Mouse (Mus musculus) neural tube, embryonic 12.5 days (tissue): ENCODE measurements around the gene Sgsm2. TPM values are rescaled to one million over a fixed set of nuclear protein-coding genes. Genes with fewer than 3 reads are reported as not detected.

ENCODE experiments used
- ATAC-seq: fragments of 200-750 bp; cut with Nextera tagmentation; 2 replicates; pipeline ENCODE4 v1.8.0; 2017; ENCODE audit warnings: low read depth, mild to moderate bottlenecking, moderate TSS enrichment, moderate library complexity; ENCODE audit not compliant: low FRiP score
- H3K27ac ChIP-seq: fragments of 300-500 bp; sonication (generic); 2 replicates; pipeline ENCODE4 v1.5.1; 2016
- H3K27me3 ChIP-seq: fragments of 300-500 bp; sonication (generic); replicated peaks from 2 replicates; pipeline ENCODE4 v1.6.1; 2016; ENCODE audit warnings: mild to moderate bottlenecking
- H3K36me3 ChIP-seq: fragments of 300-500 bp; sonication (generic); 2 replicates; pipeline ENCODE4 v1.6.1; 2016; ENCODE audit warnings: mild to moderate bottlenecking
- H3K4me1 ChIP-seq: fragments of 300-500 bp; sonication (generic); 2 replicates; pipeline ENCODE4 v1.6.1; 2016
- H3K4me2 ChIP-seq: fragments of 300-500 bp; sonication (generic); replicated peaks from 2 replicates; pipeline ENCODE4 v1.6.1; 2016; ENCODE audit warnings: mild to moderate bottlenecking
- H3K4me3 ChIP-seq: fragments of 300-500 bp; sonication (generic); 2 replicates; pipeline ENCODE4 v1.5.1; 2016
- H3K9ac ChIP-seq: fragments of 300-500 bp; sonication (generic); 2 replicates; pipeline ENCODE4 v1.6.1; 2016; ENCODE audit warnings: mild to moderate bottlenecking
- H3K9me3 ChIP-seq: fragments of 300-500 bp; sonication (generic); 2 replicates; pipeline ENCODE4 v1.6.1; 2016; ENCODE audit warnings: mild to moderate bottlenecking
- WGBS: fragments of 180-500 bp; shearing (Covaris S2); methylation state at CpG from one replicate; pipeline ENCODE4 v1.1.7; 2016; 5-methylcytosine and 5-hydroxymethylcytosine counted together
- polyA plus RNA-seq: library from polyadenylated mRNA; unstranded; fragments of >200 nt; fragmentation: Nextera tagmentation; extraction: Ambion mirVana; gene quantifications from 2 replicates; pipeline ENCODE4 v1.2.1, GENCODE M21; 2016

The Sgsm2 gene
- polyA plus RNA-seq, 1 experiment from 2014 or later, result 16.8 TPM

GRCm38 (mm10) chr11:74838971-74839370 lies 57.9 kb downstream of the Sgsm2 start:
- ATAC-seq, result no peak
- 52% methylated on average over 6 of the region's 6 CpGs for WGBS
- Histone ChIP-seq H3K27ac (no peak overlapping the region), H3K36me3 (peaks cover 28% of the 10 kb centered on the region), H3K9me3 (no peaks in the 10 kb centered on the region), H3K4me2 (peak overlapping the region; percentile 84), H3K27me3 (no peaks in the 10 kb centered on the region), H3K4me3 (no peak overlapping the region), H3K9ac (no peak overlapping the region), H3K4me1 (peaks cover 32% of the 10 kb centered on the region)

GRCm38 (mm10) chr11:74838441-74838840 lies 58.4 kb downstream of the Sgsm2 start:
- Histone ChIP-seq H3K36me3 (peaks cover 24% of the 10 kb centered on the region), H3K9me3 (no peaks in the 10 kb centered on the region), H3K4me2 (peak overlapping the region; percentile 84), H3K27ac (peak overlapping the region; percentile 80; the same call in 1 of the 2 replicates), H3K4me1 (peaks cover 37% of the 10 kb centered on the region), H3K4me3 (peak overlapping the region; percentile 54), H3K27me3 (no peaks in the 10 kb centered on the region), H3K9ac (peak overlapping the region; percentile 65)
- under 1% methylated on average over 35 of the region's 35 CpGs for WGBS
- peak; percentile 66 for ATAC-seq

- Histone ChIP-seq H3K9me3 (no peaks in the 10 kb centered on the region), H3K4me3 (peak overlapping the region; percentile 54), H3K9ac (peak overlapping the region; percentile 65), H3K4me2 (peak overlapping the region; percentile 84), H3K4me1 (peaks cover 43% of the 10 kb centered on the region), H3K27ac (peak overlapping the region; percentile 80; the same call in 1 of the 2 replicates), H3K36me3 (peaks cover 18% of the 10 kb centered on the region), H3K27me3 (no peaks in the 10 kb centered on the region)
- WGBS, result under 1% methylated on average over 53 of the region's 54 CpGs
- ATAC-seq, result peak; percentile 84
Measured at GRCm38 (mm10) chr11:74837694-74838431, 59.0 kb downstream of the Sgsm2 start.

GRCm38 (mm10) chr11:74837056-74837693 lies 59.7 kb downstream of the Sgsm2 start:
- Histone ChIP-seq H3K27me3 (no peaks in the 10 kb centered on the region), H3K9me3 (no peaks in the 10 kb centered on the region), H3K36me3 (peaks cover 11% of the 10 kb centered on the region), H3K4me3 (peak overlapping the region; percentile 54), H3K4me1 (peaks cover 48% of the 10 kb centered on the region), H3K4me2 (peak overlapping the region; percentile 84), H3K9ac (peak overlapping the region; percentile 65), H3K27ac (0 out of 2 replicates have a peak overlapping the region, but pooled peaks have one; percentile 80)
- ATAC-seq, result 0 out of 2 replicates have a peak, but pooled peaks have one; percentile 1
- 45% methylated on average over 16 of the region's 16 CpGs for WGBS

GRCm38 (mm10) chr11:74836225-74837055 lies 60.4 kb downstream of the Sgsm2 start:
- H3K9ac ChIP-seq, result peak overlapping the region; percentile 40; the same call in 1 of the 2 replicates
- no peaks in the 10 kb centered on the region for H3K27me3 ChIP-seq
- H3K4me2 ChIP-seq, result peak overlapping the region; percentile 84; the same call in 1 of the 2 replicates
- WGBS, result 94% methylated on average over 22 of the region's 22 CpGs
- H3K27ac ChIP-seq, result no peak overlapping the region
- 0 out of 2 replicates have a peak, but pooled peaks cover 7% of the 10 kb centered on the region for H3K36me3 ChIP-seq
- H3K4me1 ChIP-seq, result peaks cover 48% of the 10 kb centered on the region
- ATAC-seq, result no peak
- no peaks in the 10 kb centered on the region for H3K9me3 ChIP-seq
- no peak overlapping the region for H3K4me3 ChIP-seq

GRCm38 (mm10) chr11:74835593-74836224 lies 61.2 kb downstream of the Sgsm2 start:
- no peak overlapping the region for H3K4me2 ChIP-seq
- no peak for ATAC-seq
- 88% methylated on average over 6 of the region's 6 CpGs for WGBS
- no peak overlapping the region for H3K9ac ChIP-seq
- H3K9me3 ChIP-seq, result no peaks in the 10 kb centered on the region
- peaks cover 48% of the 10 kb centered on the region for H3K4me1 ChIP-seq
- no peak overlapping the region for H3K4me3 ChIP-seq
- H3K27ac ChIP-seq, result no peak overlapping the region
- 0 out of 2 replicates have a peak, but pooled peaks cover 7% of the 10 kb centered on the region for H3K36me3 ChIP-seq
- no peaks in the 10 kb centered on the region for H3K27me3 ChIP-seq

- Histone ChIP-seq H3K4me1 (peaks cover 48% of the 10 kb centered on the region), H3K9ac (no peak overlapping the region), H3K4me3 (no peak overlapping the region), H3K27ac (no peak overlapping the region), H3K36me3 (0 out of 2 replicates have a peak, but pooled peaks cover 5% of the 10 kb centered on the region), H3K27me3 (no peaks in the 10 kb centered on the region), H3K4me2 (no peak overlapping the region), H3K9me3 (no peaks in the 10 kb centered on the region)
- no peak for ATAC-seq
- WGBS, result 65% methylated on average over 5 of the region's 5 CpGs
Measured at GRCm38 (mm10) chr11:74834650-74835277, 62.1 kb downstream of the Sgsm2 start.

GRCm38 (mm10) chr11:74834359-74834638 lies 62.6 kb downstream of the Sgsm2 start:
- Histone ChIP-seq H3K9ac (0 out of 2 replicates have a peak overlapping the region, but pooled peaks have one; percentile 13), H3K4me2 (peak overlapping the region; percentile 18)
- 83% methylated on average over 1 of the region's 1 CpGs for WGBS

GRCm38 (mm10) chr11:74833536-74834358 lies 63.1 kb downstream of the Sgsm2 start:
- Histone ChIP-seq H3K4me3 (no peak overlapping the region), H3K27me3 (no peaks in the 10 kb centered on the region), H3K4me1 (peaks cover 55% of the 10 kb centered on the region), H3K9me3 (no peaks in the 10 kb centered on the region), H3K27ac (no peak overlapping the region), H3K9ac (peak overlapping the region; percentile 92; the same call in 1 of the 2 replicates), H3K36me3 (0 out of 2 replicates have a peak, but pooled peaks cover 5% of the 10 kb centered on the region), H3K4me2 (peak overlapping the region; percentile 90)
- ATAC-seq, result no peak
- 87% methylated on average over 8 of the region's 8 CpGs for WGBS

More at GRCm38 (mm10) chr11:74834359-74834638, 62.6 kb downstream of the Sgsm2 start:
- peaks cover 52% of the 10 kb centered on the region for H3K4me1 ChIP-seq
- no peak for ATAC-seq
- H3K36me3 ChIP-seq, result 0 out of 2 replicates have a peak, but pooled peaks cover 5% of the 10 kb centered on the region
- no peaks in the 10 kb centered on the region for H3K9me3 ChIP-seq
- H3K27ac ChIP-seq, result no peak overlapping the region
- no peak overlapping the region for H3K4me3 ChIP-seq
- no peaks in the 10 kb centered on the region for H3K27me3 ChIP-seq

GRCm38 (mm10) chr11:74832503-74833143 lies 64.2 kb downstream of the Sgsm2 start:
- under 1% methylated on average over 26 of the region's 26 CpGs for WGBS
- H3K4me2 ChIP-seq, result peak overlapping the region; percentile 90
- H3K27ac ChIP-seq, result peak overlapping the region; percentile 26
- peak overlapping the region; percentile 89 for H3K4me3 ChIP-seq
- ATAC-seq, result no peak
- 0 out of 2 replicates have a peak, but pooled peaks cover 5% of the 10 kb centered on the region for H3K36me3 ChIP-seq
- H3K9ac ChIP-seq, result peak overlapping the region; percentile 92
- peaks cover 47% of the 10 kb centered on the region for H3K4me1 ChIP-seq
- H3K9me3 ChIP-seq, result no peaks in the 10 kb centered on the region
- peaks cover 4% of the 10 kb centered on the region; the same call in 1 of the 2 replicates for H3K27me3 ChIP-seq
